Mouse (Mus musculus) embryonic fibroblast, embryonic 13.5 days (primary cell): Measurements from ENCODE around the gene Stk32c.

Source experiments
- CTCF ChIP-seq: IDR thresholded peaks from 2 replicates; pipeline ENCODE4 v1.5.1; 2011; ENCODE audit warnings: mild to moderate bottlenecking, control low read depth, low read length, moderate library complexity, borderline replicate concordance; ENCODE audit not compliant: insufficient read depth
- POLR2A ChIP-seq: IDR thresholded peaks from 2 replicates; pipeline ENCODE4 v1.6.1; 2011; ENCODE audit warnings: low read depth, mild to moderate bottlenecking, control low read depth, low read length, moderate library complexity

DNA sequence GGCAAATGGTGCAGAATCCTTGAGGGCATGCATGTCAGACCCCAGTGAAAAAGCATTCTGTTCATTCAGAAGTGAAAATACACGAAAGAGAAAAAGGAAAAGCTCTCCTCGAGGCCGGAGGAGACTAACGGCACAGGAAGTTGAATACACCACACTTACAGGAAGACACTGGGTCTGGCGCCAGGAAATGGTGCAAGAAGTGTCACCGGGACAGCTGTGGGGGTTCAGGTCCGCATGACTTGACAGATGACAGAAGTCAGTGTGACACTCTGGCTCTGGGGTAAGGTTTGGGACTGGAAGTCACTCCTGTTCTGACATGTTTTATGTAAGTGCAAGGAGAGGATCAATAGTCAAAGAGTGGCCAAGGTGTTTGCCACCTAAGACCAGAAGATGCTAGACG lies 11.6 kb upstream of the Stk32c start:
- TF ChIP-seq CTCF, result no peak
- no peak for TF ChIP-seq POLR2A
